Mouse (Mus musculus) G1E (cell line): ENCODE results near the gene Stxbp5.

Source experiments
- CTCF ChIP-seq: IDR thresholded peaks from 2 replicates; pipeline ENCODE4 v1.5.1; 2012; ENCODE audit warnings: low read depth, low read length, inconsistent platforms, mixed read lengths
- GATA1 ChIP-seq: IDR thresholded peaks from 2 replicates; pipeline ENCODE4 v1.6.1; 2012; ENCODE audit warnings: borderline replicate concordance, low read length, inconsistent platforms, mixed read lengths

- no peak for TF ChIP-seq CTCF
- no peak for TF ChIP-seq GATA1
These were observed 93.3 kb downstream of the Stxbp5 start for GRCm38 (mm10) chr10:9807596-9807995.
